Mouse (Mus musculus): ENCODE measurements around the gene Dusp12.

Gene Dusp12

DNA sequence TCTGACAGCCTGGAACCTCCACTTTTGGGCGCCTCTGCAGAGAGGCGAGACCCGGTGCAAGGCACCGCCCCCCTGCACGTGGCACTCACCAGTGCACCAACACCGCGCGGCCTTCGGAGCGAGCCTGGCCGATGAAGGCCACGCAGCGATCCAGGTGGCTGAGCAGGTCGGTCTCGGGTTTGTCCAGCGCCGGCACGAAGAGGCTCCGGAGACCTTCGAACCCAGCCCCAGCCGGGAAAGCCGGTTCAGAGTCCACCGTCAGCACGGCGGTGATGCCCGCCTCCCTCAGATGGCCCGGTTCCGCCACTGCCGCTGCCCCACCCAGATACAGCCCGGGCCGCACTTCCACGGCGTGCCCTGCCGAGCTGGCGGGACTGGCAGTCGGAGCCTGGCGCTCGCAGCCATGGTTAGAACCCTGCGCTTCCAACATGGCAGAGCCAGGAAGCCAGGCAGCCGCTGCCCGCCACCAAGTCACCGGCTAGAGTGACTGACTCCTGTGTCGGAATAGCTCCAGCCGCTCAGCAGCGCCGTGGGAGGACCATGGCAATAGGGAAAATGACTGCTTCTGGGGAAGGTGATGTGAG is at the start of gene Dusp12, which contains the start of gene Gm26620:
Gene Dusp12 (minus strand): TSS at position 563 of the 584 bp plus-strand sequence.
Gene Gm26620 (plus strand): TSS at position 88 of the 584 bp plus-strand sequence.
- DNase-seq: peak; percentile 86 to 93

DNA sequence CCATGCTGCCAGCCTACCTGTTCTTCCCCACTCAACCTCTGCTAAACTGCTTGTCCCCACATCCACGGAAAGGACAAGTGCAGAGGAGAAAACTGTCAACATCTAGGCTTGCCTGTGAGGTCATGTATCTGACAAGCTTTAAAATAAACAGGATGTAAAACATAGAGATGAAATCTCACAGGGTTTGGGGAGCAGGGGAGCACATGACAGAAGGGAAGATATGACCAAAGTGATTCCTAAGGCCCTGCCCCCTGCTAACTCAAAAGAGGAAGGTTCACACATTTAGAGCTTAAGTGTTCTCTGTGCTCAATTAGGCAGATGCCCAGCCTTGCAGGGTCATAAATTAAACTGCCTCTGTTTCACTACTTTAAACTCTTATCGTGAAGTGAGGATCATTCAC is 49.0 kb upstream of the Dusp12 start:
- no peak for DNase-seq

- no peak for DNase-seq
Measured at GRCm38 (mm10) chr1:170933940-170934339, 48.6 kb upstream of the Dusp12 start.

DNA sequence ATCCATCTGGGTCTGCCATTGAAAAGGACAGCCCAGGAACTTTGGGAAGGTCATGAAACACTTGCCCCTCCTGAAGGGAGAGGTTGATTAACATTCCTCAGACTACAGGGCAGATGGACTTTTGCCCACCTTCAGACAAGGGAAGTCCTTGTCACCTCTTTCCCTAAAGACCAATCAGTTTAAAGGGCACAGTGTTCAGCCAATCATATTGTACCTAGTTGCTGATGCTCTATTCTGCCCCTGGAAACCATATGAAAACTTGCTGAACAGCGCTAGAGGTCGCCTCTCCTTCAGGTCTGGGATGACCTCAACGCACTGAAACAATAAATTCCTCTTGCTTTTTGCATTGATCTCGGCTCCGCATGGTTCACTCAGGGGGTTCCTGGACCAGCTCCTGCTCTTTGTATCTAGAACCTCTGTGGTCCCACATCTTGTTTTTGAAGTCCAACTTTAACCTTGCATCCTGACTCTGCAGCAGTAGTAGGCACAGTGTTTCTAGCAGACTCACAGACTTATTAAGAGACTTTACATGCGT is 48.1 kb upstream of the Dusp12 start:
- no peak for DNase-seq

- DNase-seq: no peak
Measured at GRCm38 (mm10) chr1:170932043-170932442, 46.7 kb upstream of the Dusp12 start.

GRCm38 (mm10) chr1:170929245-170929644 is 43.9 kb upstream of the Dusp12 start:
- no peak for DNase-seq

DNA sequence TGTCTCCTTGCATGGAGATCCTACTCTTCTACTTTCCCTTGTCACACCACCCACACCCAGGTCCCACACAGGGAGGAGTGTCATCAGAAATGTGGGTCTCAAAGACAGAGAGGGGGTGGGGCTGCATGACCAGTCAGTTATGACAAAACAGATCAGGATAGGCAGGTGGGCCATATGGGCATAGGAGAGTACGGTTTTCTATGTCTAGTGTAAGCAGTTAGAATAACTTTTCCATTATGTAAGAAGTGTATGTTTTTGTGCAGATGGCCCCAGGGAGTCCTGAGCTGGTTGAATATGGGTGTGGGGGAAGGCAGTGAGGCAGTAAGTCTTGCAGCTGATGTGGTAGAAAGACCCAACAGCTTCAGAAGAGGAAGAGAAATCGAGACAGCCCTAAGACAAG is 43.1 kb upstream of the Dusp12 start:
- no peak for DNase-seq

GRCm38 (mm10) chr1:170927378-170927777 is 42.0 kb upstream of the Dusp12 start, which contains the start of gene Fcrla:
Fcrla (minus strand) TSS chr1:170927583.
- no peak for DNase-seq

- no peak for DNase-seq
Measured at GRCm38 (mm10) chr1:170926941-170927340, 41.6 kb upstream of the Dusp12 start.

GRCm38 (mm10) chr1:170924485-170924884 is 39.1 kb upstream of the Dusp12 start:
- DNase-seq: no peak

DNA sequence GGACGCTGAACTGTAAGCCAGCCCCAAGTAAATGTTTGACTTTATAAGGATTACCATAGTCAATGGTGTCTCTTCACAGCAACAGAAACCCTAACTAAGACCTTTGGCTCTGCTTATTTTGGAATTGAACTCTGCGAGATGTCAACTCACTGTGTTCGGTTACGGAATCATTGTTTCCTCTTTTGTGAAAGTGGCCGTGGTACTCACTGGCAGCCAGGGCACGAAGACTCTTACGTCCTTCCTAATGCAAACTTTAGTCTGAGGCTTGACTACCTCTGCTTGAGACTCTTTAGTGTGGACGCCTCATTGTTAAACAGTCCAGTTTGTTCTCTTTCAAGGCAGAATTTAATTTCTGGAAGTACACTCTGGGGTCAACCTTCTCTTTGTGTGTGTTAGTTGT is 34.0 kb upstream of the Dusp12 start:
- DNase-seq: no peak

DNA sequence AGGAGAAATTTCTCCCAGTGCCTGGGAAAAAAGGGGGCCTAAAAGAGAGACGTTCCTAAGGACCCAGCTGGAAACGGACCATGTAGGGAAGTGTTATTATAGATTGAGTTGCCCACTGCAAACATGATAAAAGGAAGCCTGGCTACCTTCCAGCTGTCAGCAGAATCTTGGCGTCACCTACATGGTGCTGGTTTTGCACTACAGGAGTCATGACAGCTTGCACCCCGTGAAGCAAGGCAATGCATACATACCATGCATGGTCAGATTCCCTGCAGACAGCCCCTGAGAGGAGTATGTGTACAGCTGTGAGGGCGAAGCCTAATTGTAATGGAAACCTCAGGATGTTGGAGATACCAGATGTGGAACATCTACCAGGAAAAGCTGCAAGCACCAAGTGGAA is 30.3 kb upstream of the Dusp12 start:
- DNase-seq: no peak

DNA sequence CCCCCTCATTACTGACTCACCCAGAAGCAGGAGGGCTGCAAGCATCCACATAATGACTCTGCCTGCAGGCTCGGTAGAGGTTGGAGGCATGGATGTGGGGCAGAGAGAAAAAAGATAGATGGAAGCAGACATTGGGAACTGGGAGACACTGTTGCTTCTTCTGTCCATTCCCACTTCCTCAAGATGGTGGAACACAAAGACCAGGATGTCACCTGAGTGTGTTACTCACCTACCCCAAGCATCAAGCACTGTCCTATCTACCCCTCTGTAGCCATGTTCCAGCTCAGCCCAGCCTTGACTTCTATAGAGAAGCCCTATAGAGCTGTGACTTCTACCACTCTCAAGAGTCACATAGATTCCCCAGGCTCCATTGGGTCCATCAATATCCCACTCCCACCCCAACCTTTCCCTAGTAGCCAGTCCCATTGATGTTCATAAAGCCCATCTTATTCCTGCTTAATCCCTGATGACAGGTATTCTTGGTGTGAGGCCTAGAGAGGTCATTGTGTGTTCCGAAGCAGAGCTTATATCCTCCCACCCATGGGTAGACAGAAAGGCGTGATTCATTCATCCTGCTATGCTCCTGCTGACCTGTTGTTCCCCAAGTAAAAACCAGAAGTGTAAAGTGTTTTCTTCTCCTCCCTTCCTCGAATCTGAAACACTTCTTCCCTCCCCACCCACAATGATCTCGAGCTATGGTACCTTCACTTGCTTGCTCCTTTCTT is 27.7 kb upstream of the Dusp12 start, which contains the start of gene Fcrlb:
Gene Fcrlb (minus strand): TSS at position 51 of the 725 bp plus-strand sequence.
- no peak for DNase-seq

GRCm38 (mm10) chr1:170911907-170912660 is 26.7 kb upstream of the Dusp12 start:
- DNase-seq: no peak

GRCm38 (mm10) chr1:170908341-170908740 is 23.0 kb upstream of the Dusp12 start:
- DNase-seq: peak in 1 of 2 experiments; percentile 40

GRCm38 (mm10) chr1:170907456-170908191 is 22.3 kb upstream of the Dusp12 start:
- peak; percentile 28 to 57 for DNase-seq

GRCm38 (mm10) chr1:170907111-170907455 is 21.7 kb upstream of the Dusp12 start:
- DNase-seq: no peak

DNA sequence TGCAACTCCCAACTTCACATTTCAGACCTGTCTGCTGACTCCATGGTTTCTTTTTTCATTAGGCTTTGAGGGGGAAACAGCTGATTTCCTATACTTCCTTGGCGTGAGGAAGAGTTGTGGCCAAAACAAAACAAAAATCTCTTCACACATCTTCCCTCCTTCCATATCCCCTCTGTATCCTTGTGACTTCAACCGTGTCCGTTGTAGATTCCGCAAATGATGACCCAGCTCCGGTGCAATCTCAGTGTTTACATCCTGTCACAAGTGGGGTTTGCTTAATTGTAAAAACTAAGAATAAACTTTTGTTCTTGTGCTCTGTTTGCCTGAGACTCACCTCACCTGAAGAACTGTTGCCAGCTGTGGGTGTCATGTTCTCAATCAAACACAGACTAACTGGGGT is 18.1 kb upstream of the Dusp12 start:
- no peak for DNase-seq

DNA sequence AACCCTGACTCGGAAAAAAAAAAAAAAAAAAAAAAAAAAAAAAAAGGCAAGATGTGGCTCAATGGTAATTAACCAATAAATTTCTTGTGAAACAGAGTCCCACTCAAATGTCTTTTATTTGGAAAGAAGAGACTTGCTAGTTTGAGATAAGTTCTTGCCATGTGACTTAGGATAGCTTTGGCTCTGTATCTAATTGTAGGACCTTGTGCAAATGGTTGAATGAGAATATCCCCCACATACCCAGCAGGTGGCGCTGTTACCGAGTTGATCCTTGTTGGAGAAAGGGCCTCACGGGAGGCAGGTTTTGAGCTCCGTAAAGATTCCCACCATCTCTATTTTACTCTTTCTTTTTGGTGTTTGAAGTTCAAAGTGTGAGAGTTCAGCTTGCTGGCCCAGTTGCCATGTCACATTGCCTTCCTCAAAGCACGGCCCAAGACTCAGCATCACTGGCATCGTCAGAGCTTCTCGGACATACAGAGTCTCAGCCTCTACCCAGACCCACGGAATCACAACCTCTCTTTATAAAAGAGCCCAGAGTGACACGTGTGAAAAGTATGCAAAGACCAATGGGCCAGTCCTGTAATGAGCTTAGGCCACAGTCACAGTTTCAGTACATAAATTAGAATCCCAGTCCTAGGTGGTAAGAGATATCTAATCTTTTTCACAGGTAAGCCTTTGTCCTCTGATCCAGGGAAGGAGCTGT is 16.3 kb upstream of the Dusp12 start:
- DNase-seq: peak; percentile 80 to 90

GRCm38 (mm10) chr1:170900799-170901467 is 15.6 kb upstream of the Dusp12 start:
- DNase-seq: peak in 1 of 2 experiments; percentile 80

- DNase-seq: no peak
Measured at GRCm38 (mm10) chr1:170898413-170899075, 13.2 kb upstream of the Dusp12 start.

All from kidney, postnatal 25 days (tissue).